Mouse (Mus musculus) intestine, embryonic 15.5 days (tissue): ENCODE measurements around the gene Ccr3. TPM values are rescaled to one million over a fixed set of nuclear protein-coding genes. Genes with fewer than 3 reads are reported as not detected.
A peak's percentile ranks its signal among the peaks of the same experiment; 100 is the strongest.
"Not testable (repeated sequence)": the region's sequence is repeated elsewhere in the genome, so short reads cannot be mapped to it uniquely, and the experiment has no call there.

Source experiments
- ATAC-seq: fragments of 200-750 bp; cut with Nextera tagmentation; 2 replicates; pipeline ENCODE4 v1.8.0; 2017; ENCODE audit warnings: moderate TSS enrichment, moderate library complexity
- H3K27ac ChIP-seq: fragments of 300-500 bp; sonication (generic); 2 replicates; pipeline ENCODE4 v1.5.1; 2015; ENCODE audit warnings: mild to moderate bottlenecking, inconsistent platforms
- H3K27me3 ChIP-seq: fragments of 300-500 bp; sonication (generic); replicated peaks from 2 replicates; pipeline ENCODE4 v1.6.1; 2015; ENCODE audit warnings: inconsistent platforms
- H3K36me3 ChIP-seq: fragments of 300-500 bp; sonication (generic); 2 replicates; pipeline ENCODE4 v1.6.1; 2015; ENCODE audit warnings: inconsistent platforms
- H3K4me1 ChIP-seq: fragments of 300-500 bp; sonication (generic); replicated peaks from 2 replicates; pipeline ENCODE4 v1.6.1; 2015; ENCODE audit warnings: inconsistent platforms
- H3K4me2 ChIP-seq: fragments of 300-500 bp; sonication (generic); replicated peaks from 2 replicates; pipeline ENCODE4 v1.6.1; 2015; ENCODE audit warnings: mild to moderate bottlenecking, inconsistent platforms
- H3K4me3 ChIP-seq: fragments of 300-500 bp; sonication (generic); replicated peaks from 2 replicates; pipeline ENCODE4 v1.5.1; 2015; ENCODE audit warnings: inconsistent platforms
- H3K9ac ChIP-seq: fragments of 300-500 bp; sonication (generic); 2 replicates; pipeline ENCODE4 v1.6.1; 2015; ENCODE audit warnings: inconsistent platforms
- H3K9me3 ChIP-seq: fragments of 300-500 bp; sonication (generic); 2 replicates; pipeline ENCODE4 v1.6.1; 2016; ENCODE audit warnings: inconsistent platforms
- WGBS: fragments of 180-500 bp; shearing (Covaris S2); methylation state at CpG from one replicate; pipeline ENCODE4 v1.1.7; 2015; 5-methylcytosine and 5-hydroxymethylcytosine counted together
- polyA plus RNA-seq: library from polyadenylated mRNA; unstranded; fragments of >200 nt; fragmentation: Nextera tagmentation; extraction: Ambion mirVana; gene quantifications from 2 replicates; pipeline ENCODE4 v1.2.1, GENCODE M21; 2015

Ccr3 gene
- polyA plus RNA-seq: 0.10 TPM in 1 of 2 replicates, not detected in the other

GRCm38 (mm10) chr9:124021672-124022071, at the start of gene Ccr3:
Gene Ccr3, plus strand, starts transcription at chr9:124021972.
- Histone ChIP-seq H3K4me2 (no peak within 1 kb of the TSS), H3K27me3 (no peaks in the 10 kb centered on the region), H3K9ac (no peak within 1 kb of the TSS), H3K27ac (no peak within 1 kb of the TSS), H3K4me1 (no peaks in the 10 kb centered on the region), H3K36me3 (no peaks in the 10 kb centered on the region), H3K4me3 (no peak within 1 kb of the TSS), H3K9me3 (no peaks in the 10 kb centered on the region)
- WGBS: 82% methylated on average over 1 of the region's 1 CpGs
- ATAC-seq: no peak

GRCm38 (mm10) chr9:123975630-123976029, 46.1 kb upstream of the Ccr3 start:
- WGBS: 71% methylated on average over 2 of the region's 2 CpGs
- H3K36me3 ChIP-seq: no peaks in the 10 kb centered on the region
- H3K4me3 ChIP-seq: no peak overlapping the region
- H3K4me1 ChIP-seq: no peaks in the 10 kb centered on the region
- no peaks in the 10 kb centered on the region for H3K9me3 ChIP-seq
- no peaks in the 10 kb centered on the region for H3K27me3 ChIP-seq
- no peak overlapping the region for H3K27ac ChIP-seq
- no peak for ATAC-seq
- H3K4me2 ChIP-seq: no peak overlapping the region
- H3K9ac ChIP-seq: no peak overlapping the region

GRCm38 (mm10) chr9:123976876-123977663, 44.7 kb upstream of the Ccr3 start:
- Histone ChIP-seq H3K4me1 (no peaks in the 10 kb centered on the region), H3K4me2 (no peak overlapping the region), H3K9ac (no peak overlapping the region), H3K4me3 (no peak overlapping the region), H3K36me3 (no peaks in the 10 kb centered on the region), H3K9me3 (no peaks in the 10 kb centered on the region), H3K27me3 (no peaks in the 10 kb centered on the region), H3K27ac (no peak overlapping the region)
- ATAC-seq: no peak
- 78% methylated on average over 9 of the region's 9 CpGs for WGBS

GRCm38 (mm10) chr9:123978308-123978707, 43.5 kb upstream of the Ccr3 start, which contains the start of gene Ccr1l1:
Gene Ccr1l1, minus strand, starts transcription at chr9:123978408.
- ATAC-seq: no peak
- no peaks in the 10 kb centered on the region for H3K9me3 ChIP-seq
- H3K9ac ChIP-seq: no peak within 1 kb of the TSS
- no peak within 1 kb of the TSS for H3K4me2 ChIP-seq
- no peak within 1 kb of the TSS for H3K4me3 ChIP-seq
- no peaks in the 10 kb centered on the region for H3K27me3 ChIP-seq
- WGBS: 49% methylated on average over 1 of the region's 1 CpGs
- no peaks in the 10 kb centered on the region for H3K36me3 ChIP-seq
- H3K4me1 ChIP-seq: no peaks in the 10 kb centered on the region
- H3K27ac ChIP-seq: no peak within 1 kb of the TSS

GRCm38 (mm10) chr9:123980858-123981475, 40.8 kb upstream of the Ccr3 start:
- not testable (repeated sequence) for H3K4me3 ChIP-seq, H3K27ac ChIP-seq, H3K9ac ChIP-seq, H3K36me3 ChIP-seq, H3K27me3 ChIP-seq, ATAC-seq, H3K9me3 ChIP-seq, H3K4me1 ChIP-seq, H3K4me2 ChIP-seq
- WGBS: no CpG with 5 or more reads among the region's 3 CpGs

GRCm38 (mm10) chr9:123981909-123982308, 39.9 kb upstream of the Ccr3 start:
- H3K27ac ChIP-seq: no peak overlapping the region
- 66% methylated on average over 4 of the region's 4 CpGs for whole genome bisulfite sequencing
- no peak overlapping the region for H3K4me2 ChIP-seq
- no peaks in the 10 kb centered on the region for H3K9me3 ChIP-seq
- no peaks in the 10 kb centered on the region for H3K36me3 ChIP-seq
- H3K27me3 ChIP-seq: no peaks in the 10 kb centered on the region
- no peaks in the 10 kb centered on the region for H3K4me1 ChIP-seq
- no peak overlapping the region for H3K9ac ChIP-seq
- no peak overlapping the region for H3K4me3 ChIP-seq
- no peak for ATAC-seq

- Histone ChIP-seq H3K27me3 (no peaks in the 10 kb centered on the region), H3K9me3 (no peaks in the 10 kb centered on the region), H3K4me3 (no peak overlapping the region), H3K4me2 (no peak overlapping the region), H3K27ac (no peak overlapping the region), H3K36me3 (no peaks in the 10 kb centered on the region), H3K4me1 (no peaks in the 10 kb centered on the region), H3K9ac (no peak overlapping the region)
- WGBS: 77% methylated on average over 1 of the region's 1 CpGs
- ATAC-seq: no peak
Observed at GRCm38 (mm10) chr9:123982720-123983119, 39.1 kb upstream of the Ccr3 start.

GRCm38 (mm10) chr9:123984943-123985342, 36.8 kb upstream of the Ccr3 start:
- no peak overlapping the region for H3K4me3 ChIP-seq
- no peak overlapping the region for H3K4me2 ChIP-seq
- no peak for ATAC-seq
- H3K9ac ChIP-seq: no peak overlapping the region
- no peaks in the 10 kb centered on the region for H3K27me3 ChIP-seq
- H3K9me3 ChIP-seq: no peaks in the 10 kb centered on the region
- H3K36me3 ChIP-seq: no peaks in the 10 kb centered on the region
- no peak overlapping the region for H3K27ac ChIP-seq
- H3K4me1 ChIP-seq: no peaks in the 10 kb centered on the region

- H3K9me3 ChIP-seq: no peaks in the 10 kb centered on the region
- H3K9ac ChIP-seq: no peak overlapping the region
- H3K27me3 ChIP-seq: no peaks in the 10 kb centered on the region
- WGBS: 74% methylated on average over 2 of the region's 2 CpGs
- no peak overlapping the region for H3K4me3 ChIP-seq
- H3K4me1 ChIP-seq: no peaks in the 10 kb centered on the region
- no peaks in the 10 kb centered on the region for H3K36me3 ChIP-seq
- no peak overlapping the region for H3K27ac ChIP-seq
- ATAC-seq: 0 out of 2 replicates have a peak, but pooled peaks have one; percentile 34
- H3K4me2 ChIP-seq: no peak overlapping the region
Observed at GRCm38 (mm10) chr9:123986217-123986616, 35.6 kb upstream of the Ccr3 start.

GRCm38 (mm10) chr9:123989671-123990070, 32.1 kb upstream of the Ccr3 start:
- no peaks in the 10 kb centered on the region for H3K36me3 ChIP-seq
- no peak overlapping the region for H3K4me2 ChIP-seq
- no peak for ATAC-seq
- H3K4me1 ChIP-seq: no peaks in the 10 kb centered on the region
- no peak overlapping the region for H3K9ac ChIP-seq
- H3K9me3 ChIP-seq: no peaks in the 10 kb centered on the region
- no peak overlapping the region for H3K4me3 ChIP-seq
- no peak overlapping the region for H3K27ac ChIP-seq
- WGBS: 69% methylated on average over 3 of the region's 3 CpGs
- H3K27me3 ChIP-seq: no peaks in the 10 kb centered on the region

- ATAC-seq: no peak
- Histone ChIP-seq H3K9me3 (no peaks in the 10 kb centered on the region), H3K36me3 (no peaks in the 10 kb centered on the region), H3K4me3 (no peak overlapping the region), H3K27me3 (no peaks in the 10 kb centered on the region), H3K27ac (no peak overlapping the region), H3K4me1 (no peaks in the 10 kb centered on the region), H3K9ac (no peak overlapping the region), H3K4me2 (no peak overlapping the region)
- WGBS: 48% methylated on average over 1 of the region's 1 CpGs
Observed at GRCm38 (mm10) chr9:123991312-123991906, 30.4 kb upstream of the Ccr3 start.

GRCm38 (mm10) chr9:123997719-123998118, 24.1 kb upstream of the Ccr3 start:
- Histone ChIP-seq H3K9me3 (no peaks in the 10 kb centered on the region), H3K4me3 (no peak overlapping the region), H3K4me2 (no peak overlapping the region), H3K36me3 (no peaks in the 10 kb centered on the region), H3K27ac (no peak overlapping the region), H3K9ac (no peak overlapping the region), H3K27me3 (no peaks in the 10 kb centered on the region), H3K4me1 (no peaks in the 10 kb centered on the region)
- no peak for ATAC-seq
- 65% methylated on average over 3 of the region's 3 CpGs for WGBS
